Mouse (Mus musculus) MEL-GATA-1-ER (cell line): ENCODE data around the gene Mgmt.

ENCODE experiments used
- DNase-seq: peaks from one replicate; pipeline ENCODE4 v3.0.0-alpha.2; 2012; ENCODE audit warnings: low read depth; ENCODE audit errors: extremely low read depth

Mgmt gene

GRCm38 (mm10) chr7:136894106-136894986 is at the start of gene Mgmt:
Gene Mgmt (plus strand): TSS chr7:136894614.
- DNase-seq, result no peak

- DNase-seq, result no peak
These were observed 49.6 kb upstream of the Mgmt start for GRCm38 (mm10) chr7:136844835-136845234.

GRCm38 (mm10) chr7:136845321-136845720 is 49.1 kb upstream of the Mgmt start:
- no peak for DNase-seq

GRCm38 (mm10) chr7:136846086-136846620 is 48.3 kb upstream of the Mgmt start:
- DNase-seq, result no peak

- DNase-seq, result no peak
These were observed 46.8 kb upstream of the Mgmt start for GRCm38 (mm10) chr7:136847601-136848000.

- no peak for DNase-seq
These were observed 45.7 kb upstream of the Mgmt start for GRCm38 (mm10) chr7:136848761-136849160.

GRCm38 (mm10) chr7:136849811-136850210 is 44.6 kb upstream of the Mgmt start:
- DNase-seq, result no peak

- DNase-seq, result no peak
These were observed 44.1 kb upstream of the Mgmt start for GRCm38 (mm10) chr7:136850339-136850738.

- no peak for DNase-seq
These were observed 42.5 kb upstream of the Mgmt start for GRCm38 (mm10) chr7:136851946-136852345.

GRCm38 (mm10) chr7:136852721-136853120 is 41.7 kb upstream of the Mgmt start:
- DNase-seq, result no peak

GRCm38 (mm10) chr7:136864677-136865463 is 29.5 kb upstream of the Mgmt start:
- DNase-seq, result no peak

- no peak for DNase-seq
These were observed 28.5 kb upstream of the Mgmt start for GRCm38 (mm10) chr7:136865876-136866275.

- DNase-seq, result no peak
These were observed 27.9 kb upstream of the Mgmt start for GRCm38 (mm10) chr7:136866535-136866934.

- DNase-seq, result no peak
These were observed 22.9 kb upstream of the Mgmt start for GRCm38 (mm10) chr7:136871535-136871934.

GRCm38 (mm10) chr7:136872059-136872458 is 22.4 kb upstream of the Mgmt start:
- no peak for DNase-seq

GRCm38 (mm10) chr7:136874396-136874795 is 20.0 kb upstream of the Mgmt start:
- no peak for DNase-seq

GRCm38 (mm10) chr7:136880386-136880785 is 14.0 kb upstream of the Mgmt start:
- no peak for DNase-seq

GRCm38 (mm10) chr7:136888161-136888560 is 6.3 kb upstream of the Mgmt start:
- no peak for DNase-seq

- DNase-seq, result no peak
These were observed 942 bp downstream of the Mgmt start for GRCm38 (mm10) chr7:136895356-136895755.

- DNase-seq, result no peak
These were observed 1.4 kb downstream of the Mgmt start for GRCm38 (mm10) chr7:136895851-136896250.

GRCm38 (mm10) chr7:136897481-136897880 is 3.1 kb downstream of the Mgmt start:
- no peak for DNase-seq

- DNase-seq, result no peak
These were observed 3.6 kb downstream of the Mgmt start for GRCm38 (mm10) chr7:136898005-136898404.
